Mouse (Mus musculus) gastrocnemius, postnatal 10 days (tissue): ENCODE results near the gene Chrne. TPM values are rescaled to one million over a fixed set of nuclear protein-coding genes. Genes with fewer than 3 reads are reported as not detected.
A peak's percentile ranks its signal among the peaks of the same experiment; 100 is the strongest.

ENCODE experiments used
- DNase-seq: peaks from one replicate; pipeline ENCODE4 v3.0.0; 2021; ENCODE audit warnings: mixed read lengths
- long read RNA-seq, 2 experiments: library from polyadenylated mRNA; stranded (forward); transcript quantifications; one replicate each; pipeline ENCODE4 v2.0.0; 2021
- total RNA-seq, 2 experiments: library from RNA; stranded (reverse); gene quantifications; 2 replicates each; pipeline ENCODE4 v1.2.3; 2021

Chrne gene
- 10 to 100 TPM; 30.7 to 35.0 TPM for total RNA-seq
- long read RNA-seq, experiment 1, transcript Chrne-202 (12 exons, 1,591 nt) = major isoform, 16 of 56 reads
- long read RNA-seq, experiment 1, partial matches to known transcripts = 5 of 56 reads
- long read RNA-seq, experiment 1, other reads (novel, unspliced or antisense) = 34 of 56 reads
- long read RNA-seq, experiment 2, transcript Chrne-202 (12 exons, 1,591 nt) = major isoform, 13 of 44 reads
- long read RNA-seq, experiment 2, partial matches to known transcripts = 4 of 44 reads
- long read RNA-seq, experiment 2, other reads (novel, unspliced or antisense) = 22 of 44 reads

DNA sequence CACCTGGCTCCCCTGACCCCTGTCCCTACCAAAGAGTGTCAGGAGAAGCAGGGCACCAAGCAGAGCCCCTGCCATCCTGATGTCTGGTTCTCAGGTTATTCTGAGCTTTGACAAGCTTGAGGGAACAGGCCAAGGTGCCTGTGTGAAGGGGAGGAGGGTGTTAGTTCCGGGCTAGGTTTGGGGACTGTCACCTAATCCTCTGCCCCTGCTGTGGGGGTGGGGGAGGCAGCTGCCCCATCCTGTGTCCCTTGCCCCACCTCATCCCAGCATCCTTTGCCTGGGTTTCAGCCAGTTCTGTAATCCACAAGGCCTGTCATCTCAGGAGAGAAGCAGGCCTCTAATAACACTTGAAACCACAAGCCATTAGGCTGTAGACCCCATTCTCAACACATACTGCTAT lies at the start of gene Chrne:
Gene Chrne, minus strand, starts transcription at position 116 of the 400 bp plus-strand sequence.
- DNase-seq = no peak

DNA sequence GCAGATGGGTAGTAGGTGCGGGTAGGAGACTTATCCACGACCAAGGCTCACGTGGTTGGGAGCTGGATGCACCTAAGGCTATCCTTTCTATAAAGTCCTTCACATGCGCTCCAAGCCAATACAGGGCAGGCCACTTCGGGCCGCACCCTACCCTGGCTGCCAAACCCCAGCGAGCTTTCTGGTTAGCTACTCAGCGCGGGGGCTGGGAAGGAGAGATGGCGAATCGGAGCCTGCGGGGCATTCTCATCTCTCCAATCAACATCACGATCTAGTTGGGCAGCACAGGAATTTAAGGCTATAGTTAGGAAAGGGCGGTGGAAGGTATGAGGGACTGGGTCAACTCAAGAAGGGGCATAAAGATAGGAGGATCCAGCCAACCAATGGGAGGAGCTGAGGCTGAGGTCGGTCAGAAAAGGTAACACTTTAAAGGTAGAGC lies 49.3 kb upstream of the Chrne start:
- peak; percentile 71 for DNase-seq

- no peak for DNase-seq
These were observed 48.5 kb upstream of the Chrne start for GRCm38 (mm10) chr11:70667271-70668150.

- DNase-seq = no peak
These were observed 47.7 kb upstream of the Chrne start for GRCm38 (mm10) chr11:70666687-70667086.

DNA sequence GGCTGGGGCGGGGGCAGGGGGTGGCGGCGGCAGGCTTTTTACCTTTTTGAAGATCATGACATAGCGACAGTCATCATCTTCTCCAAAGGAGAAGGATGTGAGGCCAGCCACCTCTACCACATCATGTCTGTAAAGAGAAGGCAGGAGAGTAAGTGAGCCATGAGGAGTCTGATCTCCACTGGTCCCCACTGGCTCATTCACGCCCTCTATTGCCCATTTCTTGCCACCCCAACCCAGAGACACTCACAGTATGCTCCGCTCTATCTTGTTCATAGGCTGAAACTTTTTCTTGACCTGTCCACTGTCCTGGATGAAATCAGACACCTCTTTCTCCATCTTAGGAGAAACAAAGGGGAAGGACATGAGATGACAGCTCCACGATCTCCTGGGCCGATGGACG lies 45.7 kb upstream of the Chrne start:
- DNase-seq = no peak

GRCm38 (mm10) chr11:70663957-70664356 lies 44.9 kb upstream of the Chrne start:
- DNase-seq = no peak

DNA sequence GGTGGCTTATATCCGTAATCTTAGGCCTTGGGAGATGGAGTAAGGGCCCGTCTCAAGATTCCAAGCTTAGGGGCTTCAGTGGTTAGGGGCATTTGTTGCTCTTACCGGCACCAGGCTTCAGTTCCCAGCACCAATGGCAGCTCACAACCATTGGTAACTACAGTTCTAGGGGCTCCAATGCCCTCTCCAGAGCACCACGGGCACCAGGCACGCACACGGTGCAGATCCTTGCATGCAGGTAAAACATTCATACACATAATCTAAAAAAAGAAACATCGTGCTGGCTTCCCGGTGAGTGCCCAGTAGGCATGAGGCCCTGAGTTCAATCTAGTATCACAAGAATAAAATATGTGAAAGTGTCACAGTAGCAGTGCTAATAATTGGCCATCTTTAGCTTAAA lies 44.1 kb upstream of the Chrne start:
- DNase-seq = no peak

DNA sequence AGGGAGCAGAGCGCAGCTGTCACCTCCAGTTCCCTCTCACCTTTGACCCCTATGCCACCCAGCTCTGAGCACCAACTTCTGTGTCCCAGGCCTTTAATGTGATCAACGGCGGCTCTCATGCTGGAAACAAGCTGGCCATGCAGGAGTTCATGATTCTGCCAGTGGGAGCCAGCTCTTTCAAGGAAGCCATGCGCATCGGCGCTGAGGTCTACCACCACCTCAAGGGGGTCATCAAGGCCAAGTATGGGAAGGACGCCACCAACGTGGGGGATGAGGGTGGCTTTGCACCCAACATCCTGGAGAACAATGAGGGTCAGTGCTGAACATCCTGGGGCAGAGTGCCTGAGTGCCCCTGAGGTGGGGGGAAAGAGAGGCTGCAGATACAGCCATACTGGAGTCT lies 41.6 kb upstream of the Chrne start:
- no peak for DNase-seq

DNA sequence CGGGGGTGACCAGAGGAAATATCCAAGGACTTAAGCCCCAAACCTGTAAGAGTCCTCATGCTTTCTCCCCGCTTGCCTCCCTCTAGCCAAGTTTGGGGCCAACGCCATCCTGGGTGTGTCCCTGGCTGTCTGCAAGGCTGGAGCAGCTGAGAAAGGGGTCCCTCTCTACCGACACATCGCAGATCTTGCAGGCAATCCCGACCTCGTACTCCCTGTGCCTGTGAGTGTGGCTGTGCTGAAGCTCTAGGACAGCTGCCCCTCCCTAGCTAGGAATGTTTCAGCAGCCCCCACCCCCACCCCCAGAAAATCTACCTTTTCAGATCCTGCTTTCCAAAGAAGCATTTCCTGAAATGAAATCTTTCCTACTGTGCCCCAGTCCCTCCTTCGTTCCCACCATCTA lies 39.9 kb upstream of the Chrne start:
- DNase-seq = no peak

- no peak for DNase-seq
These were observed 39.5 kb upstream of the Chrne start for GRCm38 (mm10) chr11:70658521-70658920.

GRCm38 (mm10) chr11:70657991-70658390 lies 39.0 kb upstream of the Chrne start:
- no peak for DNase-seq

- no peak for DNase-seq
These were observed 38.6 kb upstream of the Chrne start for GRCm38 (mm10) chr11:70657573-70657972.

DNA sequence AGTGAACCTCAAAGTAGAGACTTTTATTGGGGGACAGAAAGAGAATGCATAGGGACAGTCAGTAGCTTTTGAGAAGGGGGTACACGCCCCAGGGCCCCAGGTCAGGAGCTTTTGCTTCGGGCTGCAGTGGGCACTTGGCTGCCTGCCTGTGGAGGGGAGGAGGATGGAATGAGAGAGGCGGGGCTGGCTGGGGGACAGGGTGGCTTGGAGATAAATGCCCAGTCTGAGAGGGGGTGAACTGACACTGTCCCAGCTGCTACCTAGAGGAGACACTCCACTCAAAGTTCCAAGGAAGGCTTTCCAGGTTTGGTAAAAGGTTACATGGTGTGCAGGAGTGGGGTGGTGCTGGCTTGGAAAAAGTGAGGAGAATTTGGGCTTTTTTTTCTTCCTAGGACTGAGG lies 37.9 kb upstream of the Chrne start, which contains the start of gene Eno3:
Gene Eno3, plus strand, starts transcription at position 239 of the 400 bp plus-strand sequence.
- DNase-seq = peak; percentile 77

DNA sequence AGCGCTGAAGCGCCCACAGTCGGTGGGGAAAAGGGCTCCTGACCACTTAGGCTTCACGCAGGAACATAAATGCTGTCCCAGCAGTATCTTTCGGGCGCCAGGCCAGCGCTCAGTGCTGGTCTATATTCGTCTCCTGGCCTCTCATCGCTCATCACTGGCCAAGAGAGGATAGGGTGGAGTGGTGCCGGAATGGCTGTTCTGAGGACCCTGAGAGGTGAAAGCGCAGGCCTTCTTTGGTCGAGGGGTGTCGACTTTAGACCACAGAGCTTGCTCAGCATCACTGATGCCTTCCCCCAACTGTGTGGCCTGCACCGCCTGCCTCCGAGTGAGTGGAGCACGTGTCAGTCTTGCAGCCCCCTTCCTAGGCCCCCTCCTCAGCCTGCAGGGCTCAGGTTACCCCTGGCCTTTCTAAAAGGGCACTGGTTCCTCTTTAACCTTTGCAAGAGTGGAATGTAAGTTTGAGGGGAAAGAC lies 37.5 kb upstream of the Chrne start:
- peak; percentile 86 for DNase-seq

GRCm38 (mm10) chr11:70655571-70656455 lies 36.8 kb upstream of the Chrne start:
- DNase-seq = peak; percentile 73

- DNase-seq = peak; percentile 87
These were observed 36.0 kb upstream of the Chrne start for GRCm38 (mm10) chr11:70654923-70655570.

DNA sequence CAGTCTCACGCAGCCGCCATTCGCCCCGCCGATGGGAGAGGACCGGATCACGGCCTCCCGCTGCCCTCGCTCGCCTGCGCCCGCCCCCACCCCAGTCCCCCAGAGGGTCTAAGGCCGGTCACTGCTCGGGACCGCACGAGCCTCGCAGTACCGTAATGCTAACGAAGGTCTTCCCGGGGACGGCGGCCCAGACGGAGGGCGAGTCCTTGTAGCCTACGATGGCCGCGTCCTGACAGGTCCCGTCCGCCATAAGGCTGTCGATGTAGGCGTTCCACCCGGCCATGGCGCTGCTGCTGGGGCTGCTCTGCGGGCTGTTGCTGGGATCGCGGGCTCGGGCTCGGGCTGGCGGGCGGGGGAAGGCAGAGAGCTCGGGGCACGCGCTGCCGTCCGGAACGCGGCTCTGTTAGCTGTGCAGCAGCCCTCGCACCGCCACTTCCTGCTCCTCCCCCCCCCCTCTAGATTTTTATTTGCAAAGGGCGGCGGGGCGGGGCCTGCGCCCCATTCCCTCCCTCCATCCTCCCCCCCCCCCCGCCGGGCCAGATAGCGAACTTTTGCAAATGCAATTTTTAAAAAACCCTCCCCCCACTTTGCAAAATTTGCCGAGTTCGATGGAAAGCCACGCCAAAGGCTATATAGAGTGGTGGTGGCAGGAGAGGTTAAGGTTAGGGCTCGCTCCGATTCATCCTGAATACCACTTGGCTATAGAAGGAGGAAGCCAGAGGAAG lies 35.3 kb upstream of the Chrne start, which contains the start of gene Pfn1:
Gene Pfn1, minus strand, starts transcription at position 447 of the 725 bp plus-strand sequence.
- peak; percentile 80 for DNase-seq

DNA sequence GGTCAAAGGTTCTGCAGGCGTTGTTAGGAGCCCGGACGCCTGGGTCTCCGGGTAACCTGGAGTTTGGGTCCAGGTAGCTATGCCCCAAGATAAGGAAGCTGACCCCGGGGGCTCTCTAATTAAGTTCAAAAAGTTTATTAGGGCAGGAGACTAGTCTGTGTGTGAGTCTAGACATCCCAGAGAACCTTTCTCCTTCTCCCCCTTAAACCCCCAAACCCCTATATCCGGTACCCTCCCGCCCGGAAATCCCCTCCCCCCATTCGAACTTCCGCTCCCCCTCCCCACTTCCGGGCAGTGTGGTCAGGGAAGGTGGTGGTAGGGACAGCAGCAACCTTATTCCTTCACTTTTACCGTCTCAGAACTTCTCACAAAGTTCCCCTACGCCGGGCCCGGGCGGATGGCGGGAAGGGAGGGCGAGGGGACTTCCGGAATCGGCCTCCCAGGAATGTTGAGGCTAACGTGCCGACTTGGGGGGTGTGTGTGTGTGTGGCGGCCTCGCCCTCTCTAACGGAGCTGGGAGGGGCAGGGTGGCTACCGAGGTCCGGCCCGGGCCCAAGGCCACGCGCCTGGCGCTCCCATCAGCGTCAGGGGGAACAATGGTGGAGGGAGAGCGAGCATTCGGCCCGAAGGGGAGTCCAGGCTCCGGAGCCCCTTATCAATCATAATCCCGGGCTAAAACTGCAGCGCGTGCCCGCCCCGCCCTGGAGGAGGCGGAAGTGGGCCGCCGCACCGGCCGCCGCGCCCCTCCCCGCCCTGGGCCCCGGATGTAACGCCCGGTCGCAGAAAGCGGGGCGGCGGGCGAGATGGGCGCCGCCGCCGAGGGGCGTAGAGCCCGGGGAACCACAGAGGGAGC lies 34.6 kb upstream of the Chrne start:
- DNase-seq = peak; percentile 74

DNA sequence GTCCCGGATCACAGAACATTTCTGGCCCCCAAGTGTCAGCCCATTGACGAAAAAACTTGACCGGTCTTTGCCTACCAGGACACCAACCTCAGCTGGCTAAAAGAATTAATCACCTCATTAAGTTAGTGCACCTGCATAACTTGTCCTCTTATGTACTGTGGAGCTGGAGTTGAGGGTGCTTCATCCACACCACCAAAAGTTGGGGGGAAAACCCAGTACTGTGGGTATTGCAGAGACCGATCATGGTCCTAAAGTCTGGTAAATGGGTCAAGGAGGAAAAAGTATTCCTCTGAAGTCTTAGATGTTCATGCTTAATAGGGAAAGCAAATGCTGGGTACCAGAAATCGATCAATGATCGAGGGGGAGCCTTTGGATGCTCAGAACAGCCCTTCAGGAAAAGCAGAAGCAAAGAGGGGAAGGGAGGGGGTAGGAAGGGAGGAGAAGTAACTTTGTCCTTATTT lies 33.9 kb upstream of the Chrne start:
- no peak for DNase-seq
